Mouse (Mus musculus) adrenal gland, adult 18-20 months (tissue): ENCODE measurements at regions not wholly inside any gene's neighbourhood (a gene's known extent, or its start where the extent isn't known, plus 50 kb on each side); places are given as distances from the start of the nearest gene placed in this dataset.

Source experiments
- DNase-seq, 2 experiments: peaks; one replicate each; pipeline ENCODE4 v3.0.0; 2021 to 2022; ENCODE audit warnings: low spot score in 2 of 2

DNA sequence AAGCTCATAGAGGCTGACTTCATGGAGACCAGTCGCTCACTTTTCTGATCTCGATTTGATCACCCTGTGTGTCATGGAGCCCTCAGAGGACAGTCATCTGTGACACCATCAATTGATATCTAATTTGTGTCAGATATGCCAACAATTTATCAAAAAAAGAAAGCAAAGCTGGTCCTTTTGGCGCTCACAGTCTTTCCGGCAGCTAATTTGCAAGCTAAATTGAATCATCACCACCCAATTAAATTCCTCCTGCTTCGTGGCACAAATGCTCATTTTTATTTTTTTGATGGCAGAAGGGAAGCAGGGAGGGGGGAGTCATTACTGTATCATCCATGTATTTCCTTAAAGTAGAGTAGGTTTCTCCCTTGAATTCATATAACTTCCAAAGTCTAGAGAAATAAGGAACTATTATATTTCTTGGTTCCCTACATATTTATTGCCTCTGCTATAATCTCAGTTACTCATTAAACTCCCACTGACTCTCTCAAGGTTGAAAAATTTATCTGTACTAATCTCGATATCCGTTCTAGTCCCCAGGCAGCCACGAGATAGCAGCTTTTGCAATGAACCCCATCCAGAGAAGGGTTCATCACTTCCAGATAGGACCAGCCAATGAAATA lies 325.8 kb downstream of the Gpam start:
- no peak for DNase-seq

DNA sequence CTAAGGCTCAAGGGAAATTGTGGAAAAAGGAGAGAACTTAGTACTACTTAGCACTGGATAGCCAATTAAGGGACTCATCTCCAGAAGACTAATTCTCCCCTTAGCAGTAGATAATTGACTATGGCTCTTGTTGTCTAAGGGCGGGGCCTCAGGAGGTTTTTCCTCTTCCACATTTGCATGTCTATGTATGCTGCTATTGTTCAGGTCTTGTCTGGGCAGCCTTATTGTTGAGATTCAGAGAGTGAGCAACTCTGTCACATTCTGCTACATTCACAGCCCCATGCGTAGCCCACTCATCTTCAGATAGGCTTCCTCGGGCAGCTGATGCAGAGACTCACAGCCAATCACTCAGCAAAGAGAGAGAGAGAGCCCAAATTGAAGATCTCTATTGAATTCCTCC lies 339.9 kb downstream of the Gpam start:
- no peak for DNase-seq

DNA sequence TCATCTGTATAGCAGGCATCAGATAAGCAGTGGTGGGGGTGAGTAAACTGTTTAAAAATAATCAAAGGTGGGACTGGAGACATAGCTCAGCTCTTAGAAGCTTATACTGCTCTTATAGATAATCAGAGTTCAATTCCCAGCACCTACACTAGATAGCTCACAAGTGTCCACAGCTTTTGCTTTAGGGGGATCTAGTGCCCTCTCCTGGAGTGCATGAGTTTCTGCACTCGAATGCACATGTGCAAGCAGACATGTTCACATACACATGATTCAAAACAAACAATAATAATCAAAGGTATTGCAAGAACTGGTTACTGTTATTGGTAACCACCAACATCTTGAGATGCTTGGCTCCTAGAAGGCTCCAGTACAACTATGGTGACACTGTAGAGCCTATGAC lies 343.3 kb downstream of the Gpam start:
- DNase-seq = no peak

DNA sequence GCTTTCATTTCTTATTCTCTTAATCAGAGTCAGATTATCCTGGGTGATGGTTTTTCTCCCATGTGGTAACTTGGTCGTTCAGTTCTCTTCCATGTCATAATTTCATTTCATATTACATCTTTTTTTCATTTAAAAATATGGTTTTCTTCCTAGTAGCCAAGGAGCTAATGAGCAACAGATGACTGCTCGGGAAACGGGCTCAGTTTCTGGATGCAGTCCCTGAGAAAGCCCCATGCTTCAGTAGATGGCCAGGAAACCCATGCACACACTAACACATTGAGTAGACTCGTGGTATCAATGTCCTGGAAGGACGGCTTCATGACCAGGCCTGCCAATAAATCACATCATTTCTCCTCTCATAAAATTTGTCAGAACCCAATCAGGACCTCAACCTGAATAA lies 369.3 kb downstream of the Gpam start:
- DNase-seq = no peak

DNA sequence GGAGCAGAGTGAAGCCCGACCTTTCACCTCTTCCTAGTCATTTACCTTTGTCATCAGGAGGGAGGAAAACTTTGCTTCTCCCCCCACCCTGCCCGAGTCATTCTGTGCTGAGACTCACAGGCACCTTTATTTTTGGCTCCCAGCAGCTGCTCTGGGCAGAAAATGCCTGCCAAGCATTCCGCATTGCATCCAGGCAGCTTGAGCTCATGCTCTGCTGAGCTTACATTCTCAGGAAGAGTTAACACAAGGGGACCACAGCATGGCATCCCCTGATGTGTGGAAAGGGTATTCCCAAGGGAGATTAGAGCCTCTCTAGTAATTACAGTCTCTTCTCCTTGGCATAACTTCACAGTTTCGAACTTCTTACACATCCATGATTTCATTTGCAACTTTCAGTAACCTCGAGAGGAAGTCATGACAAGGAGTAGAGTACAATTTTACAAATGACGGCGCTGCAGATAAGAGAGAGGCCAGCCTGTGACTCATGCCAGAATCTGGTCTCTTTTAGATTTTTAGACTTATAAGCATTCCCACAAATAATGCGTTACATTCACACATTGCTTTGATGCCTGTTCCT lies 370.3 kb downstream of the Gpam start:
- DNase-seq = peak in 1 of 2 experiments; percentile 2

DNA sequence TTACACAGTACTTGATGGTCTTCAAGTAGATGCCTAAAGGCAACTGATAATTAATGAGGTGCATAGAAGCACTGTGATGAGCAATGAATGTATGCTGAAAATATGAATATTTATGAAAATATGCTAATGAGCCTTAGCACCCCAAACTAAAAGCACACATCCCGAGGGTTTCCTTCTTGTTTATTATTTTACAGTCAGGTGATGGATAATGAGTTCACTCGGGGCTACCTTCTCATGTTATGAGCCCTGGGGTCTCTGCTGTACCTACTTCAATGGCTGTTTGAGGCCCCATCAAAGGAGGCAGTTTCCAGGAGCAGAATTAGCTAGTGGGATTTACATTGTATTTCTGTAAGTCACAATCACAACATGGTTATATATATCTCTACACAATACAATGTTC lies 371.6 kb downstream of the Gpam start:
- DNase-seq = no peak

DNA sequence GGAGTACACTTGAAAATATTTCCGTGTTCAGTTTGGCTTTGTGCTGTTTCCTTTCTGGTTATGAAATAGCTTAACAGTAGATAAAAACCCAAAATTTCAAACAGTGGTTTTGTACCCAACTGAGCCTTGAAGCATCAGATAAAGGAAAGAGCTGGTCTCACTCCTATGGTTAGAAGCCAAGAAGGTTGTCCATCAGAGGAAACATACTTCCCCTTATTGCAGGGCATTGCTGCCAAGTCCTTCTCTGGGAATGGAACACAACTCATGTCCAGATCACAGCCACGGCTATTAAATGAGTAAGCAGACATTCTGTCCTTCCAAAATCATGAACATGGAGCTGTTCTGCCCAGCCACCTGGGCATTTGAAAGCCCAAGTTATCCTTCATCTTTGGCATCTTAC lies 393.1 kb downstream of the Gpam start:
- no peak for DNase-seq

DNA sequence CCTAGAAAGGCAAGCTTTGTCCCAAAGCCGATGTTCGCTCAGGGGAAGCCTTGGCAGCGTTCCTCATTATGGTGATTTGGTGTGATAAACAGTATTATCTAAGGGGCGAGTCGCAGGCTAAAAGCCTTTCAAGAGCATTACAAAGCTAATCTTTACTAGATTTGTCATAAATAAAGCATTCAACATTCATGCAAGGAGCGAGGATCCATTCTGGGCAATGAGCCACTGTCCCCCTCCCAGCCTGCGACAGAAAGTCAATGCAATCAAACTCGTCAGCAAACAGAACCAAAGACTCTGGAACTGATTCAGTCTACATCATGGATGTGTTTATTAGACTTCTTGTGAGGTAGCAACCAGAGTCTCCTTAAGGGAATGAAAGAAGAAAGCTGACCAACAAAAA lies 395.3 kb downstream of the Gpam start:
- no peak for DNase-seq

DNA sequence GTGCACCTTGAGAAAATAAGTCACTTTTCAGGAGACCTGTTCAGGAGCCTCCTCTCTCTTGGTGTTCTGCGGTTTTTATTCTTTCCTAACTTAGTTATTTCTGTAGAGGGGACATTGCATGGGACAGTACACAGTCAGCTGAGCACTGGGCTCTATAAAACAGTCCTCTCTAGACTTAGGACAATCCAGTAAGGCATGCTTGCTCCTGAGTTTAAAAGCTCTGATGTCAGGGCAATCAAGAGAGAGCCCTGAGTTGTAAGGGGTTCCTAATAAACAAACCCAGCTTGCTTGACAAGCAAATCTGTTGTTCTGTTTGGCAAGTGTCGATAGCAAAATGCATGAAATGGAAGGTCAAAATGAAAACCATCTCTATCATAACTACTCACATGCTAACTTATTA lies 395.7 kb downstream of the Gpam start:
- DNase-seq = no peak

DNA sequence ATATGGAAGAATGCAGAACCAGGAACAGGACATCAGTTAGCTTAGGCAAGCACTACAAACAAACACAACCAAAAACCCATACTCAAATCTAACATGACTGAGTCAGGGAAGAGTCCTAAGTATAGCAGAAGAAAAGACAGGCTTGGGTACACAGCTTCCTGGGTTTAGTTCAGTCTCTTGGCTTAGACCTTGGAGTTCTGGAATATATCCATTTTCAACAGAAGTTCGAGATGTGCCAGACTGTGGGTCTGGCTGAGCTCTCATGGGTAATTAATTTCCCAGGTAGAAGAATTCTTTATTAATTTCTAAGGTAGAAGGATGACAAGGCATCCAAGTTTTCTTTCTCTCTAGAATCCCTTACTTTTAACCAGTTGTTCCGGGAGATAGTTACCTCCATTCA lies 396.2 kb downstream of the Gpam start:
- DNase-seq = no peak

DNA sequence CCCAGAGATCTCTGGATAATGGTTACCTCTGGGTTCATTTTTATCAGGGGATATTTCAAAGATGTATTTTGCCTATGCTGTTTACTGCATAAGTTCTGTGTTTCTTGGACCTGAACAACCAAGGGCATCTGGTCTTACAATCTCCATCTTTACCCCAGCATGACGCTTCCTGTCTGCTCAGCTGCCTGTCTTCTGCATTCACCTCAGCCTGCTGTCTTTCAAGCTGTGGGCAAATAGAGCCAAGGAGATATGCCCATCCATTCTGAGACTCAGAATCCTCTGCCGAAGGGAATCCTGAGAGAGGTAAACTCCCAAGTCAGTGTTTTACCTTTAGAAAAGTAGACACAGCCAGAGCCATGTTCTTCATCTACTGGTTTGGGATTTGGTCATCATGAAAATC lies 396.7 kb downstream of the Gpam start:
- no peak for DNase-seq

DNA sequence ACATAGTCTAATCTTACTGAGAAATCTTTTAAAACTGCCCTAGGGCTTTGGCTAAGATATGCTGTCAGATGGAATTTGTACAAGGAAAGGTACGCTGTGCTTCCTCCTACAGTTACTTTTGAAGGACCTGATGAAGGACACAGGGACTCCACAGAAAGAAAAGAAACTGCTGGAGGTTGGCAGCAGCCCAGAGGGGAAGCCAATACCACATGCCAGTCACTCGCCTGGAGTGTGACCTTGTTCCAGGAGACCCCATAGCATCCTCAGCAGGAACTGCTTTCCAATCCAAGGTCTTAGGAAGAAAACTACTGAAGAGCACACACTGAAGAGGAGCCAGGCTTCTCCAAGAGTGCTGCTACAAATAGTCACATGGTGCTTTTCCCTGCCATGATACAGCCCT lies 404.9 kb downstream of the Gpam start:
- no peak for DNase-seq

DNA sequence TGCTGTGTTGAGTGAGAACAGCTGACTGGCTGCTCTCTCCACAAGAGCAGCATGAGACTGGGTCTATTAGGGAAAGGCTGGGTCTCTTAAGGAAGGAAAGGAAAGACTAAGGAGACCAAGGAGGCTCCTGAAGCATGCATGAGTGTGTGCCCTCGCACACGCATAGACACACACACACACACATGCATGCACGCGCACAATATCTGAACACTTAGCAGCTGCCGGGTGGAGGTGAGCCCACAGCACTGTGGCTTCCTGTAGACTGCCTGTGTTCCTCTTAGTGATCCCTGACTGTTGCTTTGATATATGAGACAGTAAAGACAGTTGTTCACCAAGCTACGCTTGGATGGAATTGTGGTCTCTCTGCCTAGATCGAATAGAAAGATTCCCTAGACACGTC lies 429.6 kb downstream of the Gpam start:
- DNase-seq = no peak

DNA sequence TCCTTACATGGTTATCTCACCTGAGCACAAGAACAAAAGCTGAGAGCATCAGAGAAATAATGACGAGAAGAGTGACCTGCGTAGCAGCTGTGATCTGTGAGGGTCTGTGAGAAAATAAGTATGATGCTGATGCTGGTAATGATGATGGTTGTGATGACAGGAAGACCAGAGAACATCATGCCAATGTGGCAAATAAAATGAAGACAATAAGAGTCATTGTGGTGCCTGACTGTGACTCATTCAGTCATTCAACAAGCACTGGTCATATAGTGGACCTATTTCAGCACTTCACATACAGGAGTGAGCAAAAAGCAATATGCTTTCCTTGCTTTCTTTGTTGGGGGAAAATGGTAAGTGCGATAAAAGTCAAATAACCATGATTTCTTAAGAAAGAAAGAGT lies 433.3 kb downstream of the Gpam start:
- DNase-seq = no peak

DNA sequence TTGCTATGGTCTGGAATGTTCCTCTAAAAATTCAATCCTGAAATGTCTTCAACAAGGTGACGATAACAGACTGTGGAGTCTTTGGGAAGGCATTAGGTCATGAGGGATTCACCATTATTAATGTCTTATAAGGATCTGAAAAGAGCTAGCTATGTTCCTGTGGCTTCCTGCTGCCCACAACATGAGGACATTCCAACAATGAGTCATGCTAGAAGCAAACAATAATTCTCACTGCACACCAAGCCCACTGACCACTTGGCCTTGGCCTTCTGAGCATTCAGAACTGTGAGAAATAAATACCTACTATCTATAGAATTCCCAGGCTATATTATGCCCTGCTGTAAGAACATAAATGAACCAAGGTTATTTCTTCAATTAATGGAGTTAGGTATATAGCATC lies 433.9 kb downstream of the Gpam start:
- no peak for DNase-seq

DNA sequence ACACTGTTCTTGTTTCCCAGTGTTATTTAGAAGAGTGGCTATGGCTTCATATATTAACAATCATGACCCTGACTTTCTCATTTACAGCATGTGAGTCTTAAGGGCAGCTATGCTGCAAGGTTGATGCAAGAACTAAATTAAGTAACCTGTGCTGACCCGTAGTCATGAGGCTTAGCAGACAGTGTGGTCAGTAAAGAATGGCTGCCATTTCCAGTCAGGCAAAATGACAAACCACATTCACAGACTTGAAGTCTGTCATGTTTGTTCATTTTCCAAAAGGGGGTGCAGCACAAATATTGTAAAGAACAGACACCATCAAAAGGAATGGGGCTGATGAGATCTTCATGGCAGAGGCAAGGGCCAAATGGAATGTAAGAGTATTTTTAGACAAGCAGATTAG lies 435.2 kb downstream of the Gpam start:
- no peak for DNase-seq

DNA sequence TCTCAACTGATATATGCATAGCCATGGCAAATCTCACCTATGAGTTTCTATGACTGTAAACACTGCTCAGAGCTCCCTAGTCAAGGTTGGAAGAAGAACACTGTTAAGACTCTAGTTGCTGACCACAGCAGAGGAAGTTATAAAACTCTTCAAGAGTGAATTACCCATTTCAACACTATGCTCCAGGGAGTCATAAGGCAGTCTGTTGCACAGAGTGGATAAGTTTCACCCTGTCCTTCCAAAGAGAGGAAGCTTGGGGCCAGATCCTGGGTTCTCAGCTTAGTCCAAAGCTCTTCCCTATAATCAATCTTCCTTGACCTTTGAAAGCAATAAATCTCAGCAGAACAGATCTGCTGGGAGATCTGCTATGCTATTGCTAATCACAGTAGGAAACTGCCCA lies 438.4 kb downstream of the Gpam start:
- DNase-seq = no peak

DNA sequence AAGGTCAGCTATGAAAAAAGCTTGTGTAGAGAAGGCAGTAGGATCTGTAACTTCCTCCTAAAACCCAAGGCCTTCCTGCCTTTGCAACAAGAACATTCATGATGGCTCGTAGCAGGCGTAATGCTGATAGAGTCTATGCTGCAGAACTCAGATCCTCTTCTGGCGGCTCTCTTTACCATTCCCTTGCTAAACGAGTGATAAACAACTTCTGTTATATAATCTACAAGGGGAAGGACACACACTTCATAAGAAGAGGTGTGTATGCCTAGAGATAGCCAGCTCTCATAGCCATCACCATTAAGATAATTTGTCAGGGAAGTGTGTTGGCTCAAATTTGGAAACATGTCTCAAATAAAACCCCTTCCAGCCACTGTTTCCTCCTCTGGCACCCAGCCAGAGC lies 441.9 kb downstream of the Gpam start:
- no peak for DNase-seq
